Mouse (Mus musculus) E14TG2a.4 (cell line): ENCODE results near the gene Dip2c.

Source experiments
- CTCF ChIP-seq: conservative IDR thresholded peaks from 2 replicates; pipeline ENCODE4 v1.5.1; 2014; ENCODE audit warnings: low read length
- NANOG ChIP-seq: IDR thresholded peaks from 2 replicates; pipeline ENCODE4 v1.6.1; 2014; ENCODE audit warnings: borderline replicate concordance, low read length, mixed read lengths
- POU5F1 ChIP-seq: IDR thresholded peaks from 2 replicates; pipeline ENCODE4 v1.6.1; 2014; ENCODE audit warnings: low read length, borderline replicate concordance

DNA sequence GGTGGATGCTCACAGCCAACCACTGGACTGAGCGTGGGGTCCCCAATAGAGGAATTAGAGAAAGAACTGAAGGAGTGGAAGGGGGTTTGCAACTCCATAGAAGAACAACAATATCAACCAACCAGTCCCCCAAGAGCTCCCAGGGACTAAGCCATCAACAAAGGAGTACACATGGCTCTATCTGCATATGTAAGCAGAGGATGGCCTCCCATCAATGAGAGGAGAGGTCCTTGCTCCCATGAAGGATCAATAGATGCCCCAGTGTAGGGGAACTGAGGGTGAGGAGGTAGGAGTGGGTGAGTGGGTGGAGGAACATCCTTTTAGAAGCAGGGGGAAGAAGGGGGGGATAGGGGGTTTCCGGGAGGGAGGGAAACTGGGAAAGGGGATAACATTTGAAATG is 356.4 kb downstream of the Dip2c start:
- TF ChIP-seq CTCF (no peak), NANOG (peak; percentile 89), POU5F1 (peak; percentile 45; the same call in 1 of the 2 replicates)
